Mouse (Mus musculus) G1E (cell line): ENCODE results near the gene Nrd1.

Experiments
- CTCF ChIP-seq: IDR thresholded peaks from 2 replicates; pipeline ENCODE4 v1.5.1; 2012; ENCODE audit warnings: low read depth, low read length, inconsistent platforms, mixed read lengths
- GATA1 ChIP-seq: IDR thresholded peaks from 2 replicates; pipeline ENCODE4 v1.6.1; 2012; ENCODE audit warnings: borderline replicate concordance, low read length, inconsistent platforms, mixed read lengths
- POLR2AphosphoS5 ChIP-seq: IDR thresholded peaks from 2 replicates; pipeline ENCODE4 v1.6.1; 2012; ENCODE audit warnings: low read depth, low read length, inconsistent platforms; ENCODE audit not compliant: insufficient replicate concordance
- TAL1 ChIP-seq: conservative IDR thresholded peaks from 2 replicates; pipeline ENCODE4 v1.6.1; 2012; ENCODE audit warnings: low read depth, low read length, inconsistent platforms, mixed read lengths

GRCm38 (mm10) chr4:109019301-109019700 is 18.8 kb downstream of the Nrd1 start:
- TF ChIP-seq CTCF (no peak), GATA1 (no peak), TAL1 (no peak), POLR2AphosphoS5 (no peak)
